Mouse (Mus musculus): ENCODE measurements around the gene Sdf2l1.

Sdf2l1 gene

GRCm38 (mm10) chr16:17124119-17124870 lies 7.9 kb downstream of the Sdf2l1 start:
- peak; percentile 25 for DNase-seq (ENCODE audit: low read depth, low spot score)

- DNase-seq (ENCODE audit: low read depth, low spot score) = no peak
Observed at GRCm38 (mm10) chr16:17121569-17121968, 10.6 kb downstream of the Sdf2l1 start.

DNA sequence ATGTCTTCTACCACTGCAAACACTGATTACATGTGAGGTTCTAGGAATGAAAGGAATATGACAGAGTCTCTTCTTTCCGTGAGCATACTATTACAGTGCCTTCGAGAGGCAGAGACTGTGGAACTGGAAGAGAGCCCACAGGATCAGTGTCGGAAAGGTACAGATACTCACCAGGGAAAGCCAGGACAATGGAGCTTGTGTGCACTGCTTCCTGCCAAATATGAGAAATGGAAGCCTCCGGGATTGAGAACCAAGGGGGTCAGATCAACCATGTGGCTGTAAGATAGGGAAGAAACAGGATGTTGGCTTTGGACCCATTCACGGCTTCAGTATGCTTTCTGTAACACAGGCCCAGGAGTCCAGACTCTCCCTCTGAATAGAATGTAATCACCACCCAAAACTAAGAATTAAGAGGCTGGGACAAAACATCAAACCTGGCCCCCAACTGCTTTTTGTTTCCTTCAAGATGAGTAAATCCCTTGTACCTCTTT lies 14.8 kb downstream of the Sdf2l1 start:
- DNase-seq (ENCODE audit: low read depth, low spot score) = no peak

- DNase-seq (ENCODE audit: low read depth, low spot score) = peak; percentile 79
Observed at GRCm38 (mm10) chr16:17110771-17111743, 21.1 kb downstream of the Sdf2l1 start, which contains the start of gene Ppil2. Ppil2 (minus strand) TSS chr16:17111257.

GRCm38 (mm10) chr16:17104600-17104999 lies 27.6 kb downstream of the Sdf2l1 start:
- DNase-seq (ENCODE audit: low read depth, low spot score) = no peak

DNA sequence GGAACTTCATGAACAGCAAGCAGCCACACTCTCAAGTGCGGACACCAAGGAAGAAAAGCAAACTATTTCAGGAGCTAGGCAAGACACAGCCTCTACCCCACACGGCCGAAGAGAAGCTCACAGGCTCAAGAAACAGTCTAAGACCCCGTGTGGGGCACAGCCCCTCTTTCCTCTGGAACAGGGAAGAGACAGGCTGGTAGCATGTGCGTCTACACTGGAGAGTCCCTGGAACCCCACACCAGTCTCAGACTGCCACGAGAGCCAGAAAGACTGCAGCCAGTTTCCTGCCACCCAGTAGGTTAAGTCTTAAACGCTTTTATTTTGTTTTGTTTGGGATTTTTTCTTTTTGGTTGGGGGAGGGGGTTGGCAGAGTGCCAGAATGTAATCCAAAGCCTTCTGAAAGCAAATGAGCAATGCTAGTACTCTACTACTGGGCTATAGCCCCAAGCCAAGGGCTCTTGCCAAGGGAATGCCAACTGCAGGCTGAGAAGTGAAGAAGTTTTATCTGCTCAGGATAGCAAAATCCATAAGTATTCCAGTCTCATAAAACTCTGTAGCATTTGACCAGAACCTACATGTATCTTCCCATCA lies 29.5 kb downstream of the Sdf2l1 start:
- DNase-seq (ENCODE audit: low read depth, low spot score) = no peak

DNA sequence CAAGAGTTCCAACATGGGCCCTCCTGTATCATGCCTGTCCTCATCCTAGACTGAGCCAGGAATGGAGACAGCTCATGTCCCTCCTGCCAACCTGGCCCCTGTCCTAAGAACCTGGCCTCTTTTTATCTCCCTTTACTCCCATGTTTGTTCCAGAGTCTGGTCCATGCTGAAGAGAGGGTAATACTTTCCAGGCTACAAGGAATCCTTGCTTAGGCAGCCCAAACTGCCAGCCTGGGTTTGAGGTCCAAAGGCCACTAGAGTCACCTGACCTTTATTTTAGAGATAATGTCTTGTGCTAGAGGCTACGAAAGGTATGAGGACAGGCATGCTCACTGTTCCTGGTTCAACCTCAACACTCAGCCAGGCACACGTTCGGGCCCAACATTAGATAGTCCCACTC lies 35.2 kb downstream of the Sdf2l1 start:
- DNase-seq (ENCODE audit: low read depth, low spot score) = no peak

DNA sequence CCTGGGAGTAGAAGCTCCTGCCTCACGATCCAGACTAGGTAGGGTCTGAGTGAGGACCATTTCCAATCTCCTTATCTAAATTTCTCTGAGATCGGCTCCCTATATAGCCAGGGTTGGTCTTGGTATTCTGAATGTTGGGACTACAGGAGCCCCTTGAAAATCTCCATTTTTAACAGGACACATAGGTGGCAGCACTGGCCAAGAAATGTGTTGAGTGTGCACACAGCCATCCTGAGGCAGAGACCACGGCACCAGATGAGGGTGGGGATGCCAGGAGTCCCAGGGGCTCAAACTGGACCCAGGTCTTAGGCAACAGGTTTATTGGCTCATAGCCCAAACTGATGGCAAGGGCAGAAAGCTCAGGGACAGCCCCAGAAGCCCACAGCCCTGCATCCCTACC lies 43.8 kb downstream of the Sdf2l1 start:
- no peak for DNase-seq (ENCODE audit: low read depth, low spot score)

DNA sequence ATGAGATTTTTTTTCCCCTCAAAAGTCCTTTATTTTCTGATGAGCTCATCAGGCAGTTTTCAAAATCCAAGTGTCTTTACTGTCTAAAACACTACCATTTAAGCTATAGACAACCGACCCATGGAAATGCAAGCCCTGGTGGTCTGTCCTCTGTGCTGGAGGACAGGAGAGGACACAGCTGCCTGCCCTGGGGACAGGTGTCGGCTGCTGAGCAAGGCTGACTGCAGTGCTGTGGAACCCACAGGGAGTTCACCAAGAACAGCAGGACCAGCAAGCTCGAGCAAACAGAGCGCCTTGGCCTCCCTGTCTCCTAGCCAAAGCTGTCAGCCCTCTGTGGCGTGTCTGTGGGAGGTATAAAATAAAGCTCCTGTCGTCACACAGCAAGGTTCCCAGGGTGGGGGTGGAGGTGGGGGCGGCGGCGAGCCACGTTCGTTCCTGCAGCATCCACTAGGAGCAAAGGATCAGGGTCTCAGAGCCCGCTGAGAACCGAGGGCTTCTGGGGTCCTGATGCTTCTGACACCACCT lies 45.5 kb downstream of the Sdf2l1 start:
- DNase-seq (ENCODE audit: low read depth, low spot score) = no peak

DNA sequence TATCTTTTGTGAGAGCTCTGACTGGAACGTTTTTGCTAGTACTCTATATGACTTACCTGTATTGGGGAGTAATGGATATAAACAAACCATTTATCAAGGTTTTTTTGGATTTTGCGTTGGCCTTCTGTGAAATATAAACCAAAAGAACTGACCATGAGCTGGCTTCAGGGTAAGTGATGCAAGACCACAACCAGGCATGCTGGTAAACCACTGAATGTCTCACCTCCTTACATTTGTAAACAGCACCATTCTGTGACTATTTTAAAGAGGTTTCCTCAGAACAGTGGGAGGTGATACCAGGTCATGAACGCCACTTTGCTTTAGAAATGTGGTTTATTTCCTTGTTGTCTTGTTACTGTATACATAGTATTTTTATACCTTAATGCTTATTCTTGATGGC lies 45.9 kb downstream of the Sdf2l1 start:
- DNase-seq (ENCODE audit: low read depth, low spot score) = no peak

GRCm38 (mm10) chr16:17085636-17086035 lies 46.5 kb downstream of the Sdf2l1 start:
- DNase-seq (ENCODE audit: low read depth, low spot score) = no peak

GRCm38 (mm10) chr16:17082121-17082792 lies 49.9 kb downstream of the Sdf2l1 start:
- no peak for DNase-seq (ENCODE audit: low read depth, low spot score)
